Mouse (Mus musculus): ENCODE results near the gene Psmd12. TPM values are rescaled to one million over a fixed set of nuclear protein-coding genes. Genes with fewer than 3 reads are reported as not detected.
"Not testable (repeated sequence)": the region's sequence is repeated elsewhere in the genome, so short reads cannot be mapped to it uniquely, and the experiment has no call there.

Gene Psmd12
- polyA plus RNA-seq, 1 experiment from 2014 or later = 201 TPM

GRCm38 (mm10) chr11:107484341-107484740 is 5.1 kb downstream of the Psmd12 start:
- peaks cover 37% of the 10 kb centered on the region for H3K36me3 ChIP-seq (ENCODE audit: control insufficient read depth, insufficient read depth, low read length)
- ATAC-seq (ENCODE audit: low FRiP score, low TSS enrichment) = no peak
- no peak overlapping the region for H3K4me2 ChIP-seq (replicated peaks; ENCODE audit: low read depth, low read length)
- H3K4me1 ChIP-seq (ENCODE audit: control insufficient read depth, insufficient read depth, low read length) = peaks cover 13% of the 10 kb centered on the region
- H3K4me3 ChIP-seq (ENCODE audit: low read length) = no peak overlapping the region
- H3K27ac ChIP-seq (ENCODE audit: low read depth, low read length) = no peak overlapping the region
- no peaks in the 10 kb centered on the region for H3K9me3 ChIP-seq (ENCODE audit: control insufficient read depth, low read length)
- H3K27me3 ChIP-seq (ENCODE audit: control insufficient read depth, insufficient read depth, low read length) = no peaks in the 10 kb centered on the region
- no peak overlapping the region for H3K9ac ChIP-seq (ENCODE audit: low read depth, low read length)
- 89% methylated on average over 3 of the region's 3 CpGs for whole genome bisulfite sequencing

- no peak overlapping the region for H3K27ac ChIP-seq (ENCODE audit: low read depth, low read length)
- H3K4me3 ChIP-seq (ENCODE audit: low read length) = no peak overlapping the region
- peaks cover 20% of the 10 kb centered on the region for H3K36me3 ChIP-seq (ENCODE audit: control insufficient read depth, insufficient read depth, low read length)
- no peak for ATAC-seq (ENCODE audit: low FRiP score, low TSS enrichment)
- no peaks in the 10 kb centered on the region for H3K4me1 ChIP-seq (ENCODE audit: control insufficient read depth, insufficient read depth, low read length)
- H3K9me3 ChIP-seq (ENCODE audit: control insufficient read depth, low read length) = no peaks in the 10 kb centered on the region
- no peaks in the 10 kb centered on the region for H3K27me3 ChIP-seq (ENCODE audit: control insufficient read depth, insufficient read depth, low read length)
- 87% methylated on average over 8 of the region's 8 CpGs for WGBS
- no peak overlapping the region for H3K4me2 ChIP-seq (replicated peaks; ENCODE audit: low read depth, low read length)
- no peak overlapping the region for H3K9ac ChIP-seq (ENCODE audit: low read depth, low read length)
Observed at GRCm38 (mm10) chr11:107502801-107503200, 23.5 kb downstream of the Psmd12 start.

GRCm38 (mm10) chr11:107504364-107504763 is 25.1 kb downstream of the Psmd12 start:
- not testable (repeated sequence) for ATAC-seq (ENCODE audit: low FRiP score, low TSS enrichment)

GRCm38 (mm10) chr11:107506260-107506659 is 27.0 kb downstream of the Psmd12 start:
- no peak overlapping the region for H3K4me2 ChIP-seq (replicated peaks; ENCODE audit: low read depth, low read length)
- H3K27me3 ChIP-seq (ENCODE audit: control insufficient read depth, insufficient read depth, low read length) = no peaks in the 10 kb centered on the region
- H3K4me3 ChIP-seq (ENCODE audit: low read length) = no peak overlapping the region
- H3K36me3 ChIP-seq (ENCODE audit: control insufficient read depth, insufficient read depth, low read length) = no peaks in the 10 kb centered on the region
- H3K27ac ChIP-seq (ENCODE audit: low read depth, low read length) = no peak overlapping the region
- ATAC-seq (ENCODE audit: low FRiP score, low TSS enrichment) = no peak
- WGBS = 85% methylated on average over 1 of the region's 1 CpGs
- no peak overlapping the region for H3K9ac ChIP-seq (ENCODE audit: low read depth, low read length)
- no peaks in the 10 kb centered on the region for H3K9me3 ChIP-seq (ENCODE audit: control insufficient read depth, low read length)
- H3K4me1 ChIP-seq (ENCODE audit: control insufficient read depth, insufficient read depth, low read length) = peaks cover 6% of the 10 kb centered on the region; the same call in 1 of the 2 replicates

More at GRCm38 (mm10) chr11:107504364-107504763, 25.1 kb downstream of the Psmd12 start:
- not testable (repeated sequence) for H3K27ac ChIP-seq (ENCODE audit: low read depth, low read length); H3K9me3 ChIP-seq (ENCODE audit: control insufficient read depth, low read length); H3K27me3 ChIP-seq (ENCODE audit: control insufficient read depth, insufficient read depth, low read length); H3K9ac ChIP-seq (ENCODE audit: low read depth, low read length); H3K4me3 ChIP-seq (ENCODE audit: low read length); H3K36me3 ChIP-seq (ENCODE audit: control insufficient read depth, insufficient read depth, low read length); H3K4me1 ChIP-seq (ENCODE audit: control insufficient read depth, insufficient read depth, low read length); H3K4me2 ChIP-seq (replicated peaks; ENCODE audit: low read depth, low read length)
- 94% methylated on average over 3 of the region's 4 CpGs for WGBS

- H3K27me3 ChIP-seq (ENCODE audit: control insufficient read depth, insufficient read depth, low read length) = no peaks in the 10 kb centered on the region
- H3K9ac ChIP-seq (ENCODE audit: low read depth, low read length) = no peak overlapping the region
- H3K36me3 ChIP-seq (ENCODE audit: control insufficient read depth, insufficient read depth, low read length) = no peaks in the 10 kb centered on the region
- WGBS = 29% methylated on average over 11 of the region's 11 CpGs
- H3K4me3 ChIP-seq (ENCODE audit: low read length) = no peak overlapping the region
- no peaks in the 10 kb centered on the region for H3K9me3 ChIP-seq (ENCODE audit: control insufficient read depth, low read length)
- no peak overlapping the region for H3K4me2 ChIP-seq (replicated peaks; ENCODE audit: low read depth, low read length)
- H3K27ac ChIP-seq (ENCODE audit: low read depth, low read length) = no peak overlapping the region
- H3K4me1 ChIP-seq (ENCODE audit: control insufficient read depth, insufficient read depth, low read length) = peaks cover 6% of the 10 kb centered on the region; the same call in 1 of the 2 replicates
- peak; percentile 36 for ATAC-seq (ENCODE audit: low FRiP score, low TSS enrichment)
Observed at GRCm38 (mm10) chr11:107509631-107510338, 30.5 kb downstream of the Psmd12 start.

GRCm38 (mm10) chr11:107510362-107511269 is 31.3 kb downstream of the Psmd12 start:
- Histone ChIP-seq H3K4me3 (ENCODE audit: low read length) (peak overlapping the region; percentile 19; the same call in 1 of the 2 replicates), H3K4me1 (ENCODE audit: control insufficient read depth, insufficient read depth, low read length) (peaks cover 6% of the 10 kb centered on the region; the same call in 1 of the 2 replicates), H3K27me3 (ENCODE audit: control insufficient read depth, insufficient read depth, low read length) (no peaks in the 10 kb centered on the region), H3K9me3 (ENCODE audit: control insufficient read depth, low read length) (no peaks in the 10 kb centered on the region), H3K4me2 (replicated peaks; ENCODE audit: low read depth, low read length) (peak overlapping the region; percentile 37), H3K27ac (ENCODE audit: low read depth, low read length) (no peak overlapping the region), H3K9ac (ENCODE audit: low read depth, low read length) (peak overlapping the region; percentile 5; the same call in 1 of the 2 replicates), H3K36me3 (ENCODE audit: control insufficient read depth, insufficient read depth, low read length) (no peaks in the 10 kb centered on the region)
- WGBS = 4% methylated on average over 18 of the region's 18 CpGs
- no peak for ATAC-seq (ENCODE audit: low FRiP score, low TSS enrichment)

GRCm38 (mm10) chr11:107511954-107512353 is 32.7 kb downstream of the Psmd12 start:
- 47% methylated on average over 4 of the region's 5 CpGs for WGBS
- H3K36me3 ChIP-seq (ENCODE audit: control insufficient read depth, insufficient read depth, low read length); ATAC-seq (ENCODE audit: low FRiP score, low TSS enrichment); H3K9me3 ChIP-seq (ENCODE audit: control insufficient read depth, low read length); H3K4me3 ChIP-seq (ENCODE audit: low read length); H3K27ac ChIP-seq (ENCODE audit: low read depth, low read length); H3K4me1 ChIP-seq (ENCODE audit: control insufficient read depth, insufficient read depth, low read length); H3K27me3 ChIP-seq (ENCODE audit: control insufficient read depth, insufficient read depth, low read length); H3K4me2 ChIP-seq (replicated peaks; ENCODE audit: low read depth, low read length); H3K9ac ChIP-seq (ENCODE audit: low read depth, low read length): not testable (repeated sequence)

GRCm38 (mm10) chr11:107513047-107513446 is 33.8 kb downstream of the Psmd12 start:
- Histone ChIP-seq H3K36me3 (ENCODE audit: control insufficient read depth, insufficient read depth, low read length) (no peaks in the 10 kb centered on the region), H3K9me3 (ENCODE audit: control insufficient read depth, low read length) (no peaks in the 10 kb centered on the region), H3K4me3 (ENCODE audit: low read length) (no peak overlapping the region), H3K4me2 (replicated peaks; ENCODE audit: low read depth, low read length) (no peak overlapping the region), H3K27me3 (ENCODE audit: control insufficient read depth, insufficient read depth, low read length) (no peaks in the 10 kb centered on the region), H3K9ac (ENCODE audit: low read depth, low read length) (no peak overlapping the region), H3K27ac (ENCODE audit: low read depth, low read length) (no peak overlapping the region), H3K4me1 (ENCODE audit: control insufficient read depth, insufficient read depth, low read length) (peaks cover 6% of the 10 kb centered on the region; the same call in 1 of the 2 replicates)
- no peak for ATAC-seq (ENCODE audit: low FRiP score, low TSS enrichment)
- 93% methylated on average over 10 of the region's 10 CpGs for WGBS

GRCm38 (mm10) chr11:107516387-107516786 is 37.1 kb downstream of the Psmd12 start:
- Histone ChIP-seq H3K9me3 (ENCODE audit: control insufficient read depth, low read length) (no peaks in the 10 kb centered on the region), H3K9ac (ENCODE audit: low read depth, low read length) (no peak overlapping the region), H3K27ac (ENCODE audit: low read depth, low read length) (no peak overlapping the region), H3K4me1 (ENCODE audit: control insufficient read depth, insufficient read depth, low read length) (no peaks in the 10 kb centered on the region), H3K4me3 (ENCODE audit: low read length) (no peak overlapping the region), H3K4me2 (replicated peaks; ENCODE audit: low read depth, low read length) (no peak overlapping the region), H3K36me3 (ENCODE audit: control insufficient read depth, insufficient read depth, low read length) (no peaks in the 10 kb centered on the region), H3K27me3 (ENCODE audit: control insufficient read depth, insufficient read depth, low read length) (no peaks in the 10 kb centered on the region)
- ATAC-seq (ENCODE audit: low FRiP score, low TSS enrichment) = no peak
- WGBS = 90% methylated on average over 2 of the region's 2 CpGs
